Mouse (Mus musculus): Measurements from ENCODE around the gene Hivep2.
A peak's percentile ranks its signal among the peaks of the same experiment; 100 is the strongest.

Hivep2 gene

DNA sequence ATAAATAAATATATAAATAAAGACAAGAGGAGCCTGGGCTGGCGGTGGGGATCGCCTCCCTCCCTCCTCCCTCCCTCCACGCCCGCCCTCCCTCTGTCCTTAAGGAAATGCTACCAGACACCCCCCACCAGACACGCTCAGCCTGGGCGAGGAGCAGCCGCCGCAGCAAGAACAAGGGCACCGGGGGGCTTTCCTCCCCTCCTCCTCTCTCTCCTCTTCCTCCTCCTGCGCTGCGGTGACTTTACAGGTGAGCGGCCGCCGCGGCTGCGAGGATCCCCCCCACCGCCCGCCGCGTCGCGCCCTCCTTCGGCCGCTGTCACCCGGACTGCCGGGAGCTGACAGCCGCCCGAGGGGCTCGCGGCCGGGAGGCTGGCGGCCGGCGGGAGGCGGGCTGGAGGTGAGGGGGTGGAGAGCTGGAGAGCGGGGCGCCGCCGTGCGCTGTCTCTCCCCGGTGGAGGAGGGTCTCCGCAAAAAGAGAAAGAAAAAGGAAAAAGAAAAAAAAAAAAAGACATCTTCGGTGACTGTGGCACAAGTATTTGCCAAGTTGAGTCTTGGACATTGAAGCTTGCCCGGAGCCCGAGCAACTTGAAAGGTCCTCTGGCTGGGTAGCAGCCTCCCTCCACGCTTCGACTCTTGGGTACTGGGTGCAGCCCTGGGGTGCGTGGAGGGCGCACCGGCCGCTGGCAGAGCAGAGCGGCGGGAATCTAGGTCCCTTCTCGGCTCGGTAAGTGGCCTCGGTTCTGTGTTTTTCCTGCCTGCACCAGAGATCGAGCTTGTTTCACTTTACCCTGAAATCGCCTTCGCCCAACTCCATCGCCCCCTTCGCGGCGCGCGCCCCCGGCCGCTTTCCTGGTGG lies at the start of gene Hivep2:
Gene Hivep2 (plus strand): TSS at position 102 of the 856 bp plus-strand sequence.
- peak; percentile 57 for DNase-seq (ENCODE audit: low read depth, low spot score)

DNA sequence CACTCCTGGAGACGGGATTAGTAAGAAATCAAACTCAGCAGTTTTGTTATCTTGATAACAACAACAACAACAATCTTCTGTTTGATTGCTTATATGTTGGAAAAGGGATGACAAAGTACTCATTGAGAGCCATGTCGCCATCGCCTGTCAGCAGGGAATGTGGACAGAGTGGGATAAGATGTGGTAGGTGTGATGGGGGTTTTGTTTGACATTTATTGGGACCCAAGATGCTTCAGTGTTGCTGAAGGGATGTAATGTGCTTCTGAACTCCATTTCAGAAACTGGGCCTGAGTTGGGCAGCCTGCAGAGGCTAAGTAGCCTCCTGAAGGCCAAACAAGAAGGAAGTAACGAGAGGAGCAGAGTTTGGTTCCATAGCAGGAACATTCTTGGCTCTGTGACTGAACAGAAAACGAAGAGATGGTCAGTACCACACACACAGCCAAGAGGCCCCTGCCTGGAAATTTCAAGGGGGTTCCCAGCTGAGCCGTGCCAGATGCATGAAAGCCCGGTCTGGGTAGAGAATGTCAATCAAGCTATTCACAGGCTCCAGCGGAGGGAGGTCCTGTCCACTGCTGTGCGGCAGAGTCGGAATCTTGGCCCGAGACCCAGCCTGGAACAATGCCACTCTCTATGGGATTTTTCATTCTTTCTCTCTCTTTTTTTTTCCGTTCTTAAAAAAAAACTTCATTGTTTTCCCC lies 49.1 kb upstream of the Hivep2 start:
- peak; percentile 45 for DNase-seq (ENCODE audit: low read depth, low spot score)

- no peak for DNase-seq (ENCODE audit: low read depth, low spot score)
Observed at GRCm38 (mm10) chr10:13921641-13922385, 44.1 kb upstream of the Hivep2 start.

DNA sequence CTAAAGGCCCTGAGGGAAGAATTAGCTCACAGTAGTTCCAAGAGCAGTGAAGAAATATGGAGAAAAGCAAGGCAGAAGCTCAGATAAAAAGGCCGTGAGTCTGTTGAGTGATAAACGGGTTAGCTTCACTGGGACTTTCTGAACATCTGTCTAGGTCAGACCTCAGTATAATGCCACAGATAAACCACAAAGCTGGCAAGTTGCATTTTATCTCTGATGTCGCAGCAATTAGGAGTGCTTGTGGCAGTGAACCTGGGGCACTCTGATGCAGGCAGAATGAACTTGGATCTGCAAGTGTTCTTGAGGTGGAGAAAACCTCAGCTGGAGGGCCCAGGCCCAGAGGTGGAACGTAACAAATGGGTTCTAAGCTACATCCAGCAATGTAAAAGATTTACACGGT lies 36.6 kb upstream of the Hivep2 start:
- no peak for DNase-seq (ENCODE audit: low read depth, low spot score)

- DNase-seq (ENCODE audit: low read depth, low spot score), result no peak
Observed at GRCm38 (mm10) chr10:13932147-13932546, 33.7 kb upstream of the Hivep2 start.

DNA sequence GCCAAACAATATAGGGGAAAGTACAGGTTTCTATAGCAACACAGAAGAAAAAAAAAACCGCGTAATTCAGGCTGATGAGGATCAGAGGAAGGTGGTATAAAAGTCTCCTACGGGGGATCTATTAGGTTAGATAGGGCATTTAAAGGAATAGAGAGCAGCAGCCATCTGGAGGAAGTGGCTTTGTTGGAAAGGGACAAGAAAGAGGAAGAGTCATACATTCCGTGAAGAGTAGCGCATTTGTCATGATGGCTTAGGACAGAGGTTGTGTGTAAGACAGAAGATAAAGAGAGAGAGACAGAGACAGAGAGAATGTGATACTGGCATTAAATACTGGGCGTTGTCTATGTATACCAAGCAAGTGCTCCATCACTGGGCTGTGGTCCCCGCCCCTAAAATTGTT lies 32.6 kb upstream of the Hivep2 start:
- DNase-seq (ENCODE audit: low read depth, low spot score), result no peak

DNA sequence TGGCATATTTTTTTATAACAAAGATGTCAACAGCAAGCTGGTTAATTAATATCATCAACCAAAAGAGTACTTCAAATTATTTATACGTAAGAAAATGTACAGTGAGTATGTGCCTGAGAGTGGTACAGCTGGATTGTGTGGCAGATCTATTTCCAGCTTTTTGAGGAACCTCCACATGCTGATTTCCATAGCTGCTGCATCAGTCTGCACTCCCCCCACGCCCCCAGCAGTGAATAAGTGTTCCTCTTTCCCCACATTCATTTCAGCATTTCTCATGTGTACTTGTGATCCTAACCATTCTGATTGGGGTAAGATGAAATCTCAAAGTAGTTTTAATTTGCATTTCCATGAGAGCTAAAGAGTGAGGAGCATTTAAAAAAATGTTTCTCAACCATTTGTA lies 30.2 kb upstream of the Hivep2 start:
- no peak for DNase-seq (ENCODE audit: low read depth, low spot score)

DNA sequence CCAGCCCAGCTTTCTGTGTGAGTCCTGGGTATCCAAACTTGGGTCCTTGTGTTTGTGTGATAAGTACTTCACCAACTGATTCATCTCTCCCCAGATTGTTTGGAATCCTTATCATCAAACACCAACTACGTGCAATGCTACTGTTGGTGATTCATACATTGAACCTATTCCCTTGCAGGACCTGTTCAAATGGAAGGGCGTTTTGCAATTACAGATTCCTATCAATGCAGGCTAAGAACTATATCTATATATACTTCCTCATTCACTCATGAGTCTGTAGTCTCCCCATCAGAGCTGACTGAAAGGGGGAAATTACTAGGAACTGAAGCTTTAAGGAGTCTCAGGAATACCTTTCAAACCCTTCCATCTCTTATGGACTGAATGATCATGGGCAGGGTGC lies 24.5 kb upstream of the Hivep2 start:
- no peak for DNase-seq (ENCODE audit: low read depth, low spot score)

DNA sequence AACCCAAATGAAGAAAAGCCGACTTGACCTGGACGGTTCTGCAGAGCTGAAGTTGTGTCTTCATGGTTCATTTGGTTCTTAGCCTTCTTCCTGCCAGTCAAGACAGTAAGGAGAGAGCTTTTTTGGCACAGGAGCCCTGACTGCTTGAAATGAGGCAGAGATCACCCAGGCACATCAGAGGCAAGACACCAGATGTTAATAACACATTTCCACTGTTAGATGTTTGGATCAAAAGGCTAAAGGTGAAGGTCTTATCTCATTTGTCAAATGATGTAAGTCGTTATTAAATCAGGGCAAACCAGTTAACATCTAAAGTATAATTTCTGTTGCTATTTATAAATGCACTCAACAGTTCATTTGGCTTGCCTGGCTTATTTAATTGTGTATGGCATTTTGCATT lies 22.2 kb upstream of the Hivep2 start:
- no peak for DNase-seq (ENCODE audit: low read depth, low spot score)

DNA sequence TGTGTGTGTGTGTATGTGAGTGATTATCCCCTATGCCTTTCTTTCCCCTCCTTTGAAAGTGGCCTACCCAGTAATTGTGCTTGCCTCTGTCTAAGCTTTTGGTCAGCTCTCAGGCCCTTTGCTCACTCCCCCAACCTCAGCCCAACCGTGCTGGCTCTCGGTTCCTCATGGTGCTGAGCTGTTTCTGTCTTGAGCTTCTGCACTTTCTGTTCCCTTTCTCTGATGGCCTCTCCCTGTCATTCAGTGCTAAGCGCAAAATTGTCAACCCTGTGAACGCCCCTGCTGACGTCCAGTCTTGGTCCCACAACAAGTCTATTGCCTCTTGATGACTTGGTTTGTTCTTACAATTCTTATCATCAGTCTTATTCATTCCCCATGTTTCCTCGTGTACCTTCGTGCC lies 19.4 kb upstream of the Hivep2 start:
- no peak for DNase-seq (ENCODE audit: low read depth, low spot score)

GRCm38 (mm10) chr10:13962965-13963364 lies 2.9 kb upstream of the Hivep2 start:
- no peak for DNase-seq (ENCODE audit: low read depth, low spot score)

GRCm38 (mm10) chr10:13963908-13964500 lies 1.9 kb upstream of the Hivep2 start:
- DNase-seq (ENCODE audit: low read depth, low spot score), result peak; percentile 27

GRCm38 (mm10) chr10:13964501-13965281 lies 1.2 kb upstream of the Hivep2 start:
- DNase-seq (ENCODE audit: low read depth, low spot score), result peak; percentile 34

DNA sequence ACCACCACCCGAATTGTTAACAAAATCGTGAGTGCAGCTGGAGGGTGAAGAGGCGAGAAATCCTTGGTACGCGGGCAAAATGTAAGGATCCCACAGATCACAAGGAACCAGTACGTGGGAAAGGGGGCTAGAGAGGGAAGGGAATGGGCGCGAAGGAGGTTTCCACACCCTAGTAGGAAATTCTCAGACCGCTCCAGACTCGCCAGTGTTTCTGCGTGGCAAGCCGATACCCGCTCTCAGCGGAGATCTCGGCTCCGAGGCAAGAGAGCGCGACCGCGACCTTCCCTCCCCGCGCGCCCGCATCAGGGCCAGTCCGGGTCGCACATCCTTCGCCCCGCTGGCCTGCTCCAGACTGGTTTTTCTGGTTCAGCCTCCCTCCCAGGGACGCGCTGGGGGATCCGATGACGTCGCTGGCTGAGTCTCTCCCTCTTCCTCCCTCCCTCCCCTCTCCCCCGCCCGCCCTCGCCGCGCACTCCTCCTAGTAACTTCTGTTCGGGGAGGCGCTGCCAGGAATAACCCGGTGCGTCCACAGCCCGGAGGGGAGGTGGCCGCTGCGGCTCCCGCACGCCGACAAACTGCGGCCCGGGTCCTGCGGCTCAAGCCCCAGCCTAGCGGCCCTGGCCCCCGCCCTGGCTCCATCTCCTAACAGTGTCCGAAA lies 430 bp upstream of the Hivep2 start:
- peak; percentile 77 for DNase-seq (ENCODE audit: low read depth, low spot score)

GRCm38 (mm10) chr10:13966830-13967450 lies 1.1 kb downstream of the Hivep2 start:
- peak; percentile 43 for DNase-seq (ENCODE audit: low read depth, low spot score)

DNA sequence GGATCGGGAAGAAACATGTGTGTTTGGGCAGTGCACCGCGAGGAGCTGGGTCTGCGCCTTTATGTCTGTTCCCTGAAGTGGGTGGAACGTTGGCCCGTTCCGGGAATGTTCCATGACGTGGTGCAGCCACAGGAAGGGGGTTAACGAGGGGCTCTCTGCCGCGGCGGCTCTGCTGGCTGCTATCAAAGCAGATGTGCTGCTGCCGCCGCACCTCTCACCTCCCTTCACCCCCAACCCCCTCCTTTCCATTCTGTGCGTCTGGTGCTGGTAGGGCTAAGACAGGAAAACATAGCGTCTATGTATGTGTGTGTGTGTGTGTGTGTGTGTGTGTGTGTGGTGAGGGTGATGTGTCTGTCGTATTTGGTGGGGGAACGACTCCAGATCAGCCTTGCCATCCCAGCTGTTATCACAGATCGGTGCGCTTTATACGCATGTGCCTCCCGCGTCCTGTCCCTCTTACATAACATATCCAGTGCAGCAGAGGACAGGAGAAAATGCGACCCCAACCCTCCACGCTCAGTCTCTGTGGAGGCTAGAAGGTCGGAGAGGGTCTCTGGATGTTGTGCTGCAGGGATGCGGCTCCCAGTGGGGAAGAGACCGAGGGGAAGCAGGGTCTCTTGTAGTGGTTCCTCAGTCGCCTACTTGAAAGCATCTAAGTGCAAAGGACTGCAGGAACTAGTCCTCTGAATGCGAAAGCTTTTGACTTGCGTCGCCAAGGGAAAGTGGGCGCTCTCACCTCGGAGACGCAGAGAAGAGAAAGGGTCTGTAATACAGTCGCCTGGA lies 1.8 kb downstream of the Hivep2 start:
- peak; percentile 63 for DNase-seq (ENCODE audit: low read depth, low spot score)

- DNase-seq (ENCODE audit: low read depth, low spot score), result peak; percentile 38
Observed at GRCm38 (mm10) chr10:13968234-13968555, 2.3 kb downstream of the Hivep2 start.

GRCm38 (mm10) chr10:13968989-13969388 lies 3.1 kb downstream of the Hivep2 start:
- DNase-seq (ENCODE audit: low read depth, low spot score), result peak; percentile 88

GRCm38 (mm10) chr10:13970321-13970720 lies 4.4 kb downstream of the Hivep2 start:
- DNase-seq (ENCODE audit: low read depth, low spot score), result peak; percentile 5

Measured in 3T3-L1 (cell line).